Mouse (Mus musculus) frontal cortex, adult 2 months (tissue): ENCODE measurements around the gene Fam214b. TPM values are rescaled to one million over a fixed set of nuclear protein-coding genes. Genes with fewer than 3 reads are reported as not detected.

Experiments used
- DNase-seq, 2 experiments: peaks; one replicate each; pipeline ENCODE4 v3.0.0; 2022; ENCODE audit warnings: low spot score in 1 of 2; ENCODE audit errors: extremely low spot score in 1 of 2
- polyA plus RNA-seq: library from polyadenylated mRNA; depleted of rRNA; stranded (reverse); fragments of >200 nt; gene quantifications from 2 replicates; pipeline ENCODE4 v1.2.3, GENCODE M21; 2012; rRNA removed

Gene Fam214b
- polyA plus RNA-seq, 1 experiment, result 37.3 TPM

DNA sequence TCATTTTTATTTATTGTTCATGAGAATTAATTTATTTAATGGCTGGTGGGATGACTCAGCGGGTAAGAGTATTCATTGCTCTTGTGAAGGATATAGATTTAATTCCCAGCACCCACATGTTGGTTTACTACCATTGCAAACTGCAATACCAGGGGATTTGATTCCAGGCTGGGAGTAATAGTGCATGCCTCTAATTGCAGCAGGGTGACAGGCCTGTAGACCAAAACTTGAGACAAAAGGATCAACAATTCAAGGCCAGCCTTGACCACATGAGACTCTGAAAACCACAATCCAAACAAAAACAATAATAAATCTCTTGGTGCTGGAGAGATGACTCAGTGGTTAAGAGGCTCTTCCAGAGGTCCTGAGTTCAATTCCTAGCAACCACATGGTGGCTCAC lies 33.9 kb downstream of the Fam214b start:
- DNase-seq, result no peak

DNA sequence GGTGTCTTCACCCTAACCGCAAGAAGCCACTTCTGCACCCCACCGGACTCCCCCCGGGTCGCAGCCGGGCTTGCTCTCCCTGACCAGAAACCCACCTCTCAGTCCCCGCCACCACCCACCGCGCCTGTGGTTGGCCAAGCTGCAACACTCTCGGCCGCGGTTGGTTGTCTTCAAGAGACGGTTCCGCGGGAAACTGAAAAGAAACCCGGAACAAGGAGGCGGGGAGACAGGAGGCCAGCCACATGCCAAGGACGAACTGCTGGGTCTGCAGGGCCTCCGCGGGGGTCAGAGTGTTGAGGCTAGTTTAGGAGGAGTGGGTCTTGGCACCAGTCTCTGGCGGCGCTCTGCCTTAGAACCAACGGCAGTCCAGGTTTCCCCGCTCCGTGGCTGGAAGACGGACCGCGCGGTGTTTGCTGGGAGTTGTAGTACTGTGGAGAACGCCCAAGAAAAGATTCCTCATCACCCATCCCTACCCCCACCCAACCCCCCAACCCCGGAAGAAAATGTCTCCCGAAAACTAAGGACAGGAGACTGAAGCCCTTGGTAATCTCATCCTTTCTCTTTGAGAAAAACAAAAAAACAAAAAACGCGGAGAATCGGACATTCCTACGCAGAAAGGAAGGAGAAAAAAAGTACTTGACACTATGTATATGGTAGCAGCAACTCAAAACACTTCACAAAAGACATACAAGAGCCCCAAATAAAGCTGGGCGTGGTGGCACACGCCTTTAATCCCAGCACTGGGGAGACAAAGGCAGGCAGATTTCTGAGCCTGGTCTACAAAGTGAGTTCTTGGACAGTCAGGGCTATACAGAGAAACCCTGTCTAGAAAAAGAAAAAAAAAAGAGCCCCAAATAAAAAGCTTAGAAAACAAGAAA lies 35.6 kb downstream of the Fam214b start, which contains the start of gene Fancg:
Gene Fancg (minus strand): TSS at position 346 of the 878 bp plus-strand sequence.
- peak; percentile 59 to 84 for DNase-seq

DNA sequence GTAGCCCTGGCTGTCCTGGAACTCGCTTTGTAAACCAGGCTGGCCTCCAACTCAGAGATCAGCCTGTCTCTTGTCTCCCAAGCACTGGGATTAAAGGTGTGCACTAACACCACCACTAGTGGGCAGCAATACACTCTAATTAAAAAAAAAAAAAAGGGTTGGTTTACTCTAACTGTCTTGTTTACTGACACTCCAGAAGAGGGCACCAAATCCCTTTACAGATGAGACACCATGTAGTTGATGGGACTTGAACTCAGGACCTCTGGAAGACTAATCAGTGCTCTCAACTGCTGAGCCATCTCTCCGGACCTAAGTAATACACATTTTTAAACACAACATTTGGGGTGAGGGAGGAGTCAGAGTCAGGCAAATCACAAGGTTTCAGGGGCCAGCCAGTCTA lies 40.3 kb downstream of the Fam214b start:
- peak in 1 of 2 experiments; percentile 43 for DNase-seq

DNA sequence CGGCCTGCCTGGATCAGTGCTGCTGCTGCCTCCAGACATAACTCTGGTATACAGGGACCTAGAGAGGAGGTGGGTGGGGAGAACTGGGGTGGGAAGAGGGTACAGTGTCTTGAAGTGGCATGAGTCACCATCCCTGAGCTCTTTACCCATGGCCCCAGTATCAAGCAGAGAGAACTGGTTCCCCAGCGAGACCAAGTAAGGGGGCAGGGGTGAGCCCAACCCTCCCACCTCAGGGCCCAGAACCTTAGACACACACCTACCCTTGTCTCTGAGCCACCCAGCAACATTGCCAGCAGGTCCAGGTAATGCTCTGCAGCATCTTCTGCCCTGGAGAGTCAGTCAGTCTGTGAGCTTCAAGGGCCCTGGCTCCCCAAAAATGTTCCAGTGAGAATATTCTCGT lies 41.1 kb downstream of the Fam214b start:
- DNase-seq, result no peak

DNA sequence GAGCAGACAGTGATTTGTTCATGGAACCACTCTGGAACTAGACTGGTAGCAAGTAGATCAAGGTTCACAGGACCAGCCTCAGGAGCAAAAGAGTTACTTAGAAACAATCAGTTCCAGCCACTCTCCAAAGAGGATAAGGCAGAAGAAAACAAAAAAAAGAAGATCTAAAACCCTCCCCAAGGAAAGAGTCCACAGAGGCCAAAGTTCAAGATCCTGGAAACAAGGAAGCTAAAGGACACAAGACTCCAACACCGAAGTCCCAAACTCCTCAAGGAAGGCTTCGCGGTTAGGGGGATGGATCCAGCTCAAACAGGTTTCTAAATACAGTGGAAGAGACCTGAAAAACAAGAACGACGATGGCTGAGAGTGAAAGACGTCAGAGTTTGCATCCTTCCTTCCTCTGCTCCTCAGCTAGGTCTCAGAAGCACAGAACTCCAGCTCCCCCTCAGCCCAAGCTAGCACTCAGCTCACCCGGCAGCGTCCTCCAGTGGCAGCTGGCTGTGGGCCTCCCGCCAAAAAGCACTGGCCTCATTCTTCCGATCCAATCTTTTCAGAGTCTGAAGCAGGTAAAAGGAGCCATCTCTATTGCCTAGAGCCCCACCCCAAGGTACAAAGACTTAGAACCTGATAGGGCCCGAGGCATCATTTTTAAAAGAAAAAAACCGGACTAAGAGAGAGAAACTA lies 43.1 kb downstream of the Fam214b start:
- no peak for DNase-seq

DNA sequence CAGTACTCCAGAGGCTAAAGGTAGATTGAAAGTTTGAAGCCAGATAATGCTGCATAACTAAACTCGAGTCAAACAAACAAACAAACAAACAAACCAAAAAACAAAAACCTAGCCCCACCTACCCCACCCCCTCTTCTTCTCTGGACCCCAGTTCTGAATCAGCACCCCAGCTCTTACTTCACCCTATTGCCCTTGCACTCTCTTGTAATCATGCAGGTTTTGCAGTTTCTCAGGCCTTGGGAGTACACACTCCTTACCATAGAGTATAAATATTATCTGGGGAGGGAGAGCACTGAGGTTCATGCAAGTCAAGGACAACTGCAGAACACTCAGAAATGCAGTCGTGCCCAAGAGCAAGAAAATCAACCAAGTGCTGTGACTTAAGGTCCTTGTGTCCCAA lies 44.7 kb downstream of the Fam214b start:
- DNase-seq, result no peak

DNA sequence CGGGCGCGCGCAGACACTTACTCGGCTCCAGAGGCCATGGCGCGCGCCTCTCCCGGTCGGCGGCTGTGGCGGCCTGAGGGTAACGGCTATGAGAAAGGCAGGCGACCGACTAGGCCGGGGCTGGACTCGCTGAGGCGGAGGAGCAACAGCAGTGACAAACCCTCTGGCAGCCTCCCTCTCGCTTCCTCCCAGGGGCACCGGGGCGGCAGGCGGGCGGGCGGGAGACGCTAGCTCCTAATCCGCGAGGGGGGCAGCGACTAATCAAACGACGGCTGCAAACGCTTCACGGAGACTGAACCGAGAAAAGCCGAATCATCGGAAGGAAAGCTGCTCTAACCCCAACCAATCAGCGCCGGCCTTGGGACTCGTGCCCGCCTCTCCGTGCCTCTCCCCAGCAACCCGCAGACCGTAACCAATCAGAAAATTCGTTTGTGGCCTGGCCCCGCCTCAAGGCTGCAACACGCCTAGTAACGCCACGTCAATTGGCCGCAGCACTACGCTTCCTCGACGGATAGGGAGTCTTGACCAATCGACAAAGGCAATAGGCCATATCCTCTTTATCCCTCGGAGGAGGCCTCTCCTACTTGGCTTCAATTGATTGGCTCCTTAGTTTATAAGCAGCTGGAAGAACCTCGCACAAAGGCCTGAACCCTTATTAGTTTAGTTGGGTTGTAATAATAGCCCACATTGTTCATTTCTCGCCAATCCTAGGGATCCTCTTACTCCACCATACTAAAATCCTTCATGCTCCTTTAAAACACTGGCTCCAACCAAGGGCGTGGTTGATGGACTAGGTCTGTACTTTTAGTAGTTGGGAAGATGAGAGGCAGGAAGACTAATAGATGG lies 45.7 kb downstream of the Fam214b start, which contains the start of gene Vcp:
Gene Vcp (minus strand): TSS at position 367 of the 846 bp plus-strand sequence.
- peak; percentile 99 for DNase-seq

DNA sequence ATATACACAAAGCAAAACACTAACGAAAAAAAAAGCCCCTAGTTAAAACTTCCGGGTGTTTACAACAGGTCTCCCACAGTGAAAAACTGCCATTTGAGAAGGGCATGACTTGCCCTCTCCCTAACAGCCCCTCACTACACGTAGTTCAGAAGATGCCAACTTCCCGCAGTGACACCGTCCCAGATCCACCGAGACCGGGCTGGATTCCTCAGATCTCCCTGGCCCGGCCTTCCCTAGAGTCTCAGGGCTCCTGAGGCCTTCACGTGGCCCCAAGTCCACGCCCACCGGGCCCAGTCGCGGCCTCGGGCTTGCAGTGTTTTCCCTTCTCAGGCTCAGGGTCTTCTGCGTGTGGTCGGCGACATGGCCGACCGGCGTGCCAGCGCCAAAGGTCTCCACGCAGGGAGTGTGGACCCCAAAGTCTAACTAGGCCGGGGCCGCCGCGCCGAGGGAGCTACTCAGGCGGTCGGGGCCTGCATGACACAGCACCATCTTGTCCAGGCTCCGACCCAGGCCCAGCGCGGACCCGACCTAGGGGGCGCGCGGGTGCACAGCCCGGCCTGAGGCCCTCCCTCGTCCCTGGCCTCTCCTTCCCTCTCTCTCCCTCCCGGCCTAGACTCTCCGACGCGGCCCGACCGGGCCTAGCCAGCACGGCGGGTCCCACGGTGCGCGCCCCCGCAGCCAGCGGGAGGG lies 46.4 kb downstream of the Fam214b start:
- peak; percentile 32 to 51 for DNase-seq

DNA sequence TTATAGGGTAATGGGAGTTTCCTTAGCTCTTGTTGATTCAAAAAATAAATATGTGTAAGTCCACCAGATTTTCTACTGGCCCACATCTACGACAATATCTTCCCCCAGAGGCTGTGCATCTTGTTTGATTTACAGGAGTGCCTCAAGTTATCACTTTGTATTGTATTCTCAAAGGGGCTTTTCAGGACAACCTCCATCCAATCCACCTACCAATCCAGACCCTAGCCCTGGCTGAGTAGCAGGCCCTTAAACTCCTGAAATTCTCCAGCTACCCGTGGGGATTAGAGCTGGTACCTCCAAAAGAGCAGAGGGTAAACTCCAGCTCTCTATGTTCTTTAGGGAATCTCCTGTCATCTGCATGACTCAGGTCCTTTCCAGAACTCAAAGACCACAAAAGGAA lies 48.0 kb downstream of the Fam214b start:
- no peak for DNase-seq

DNA sequence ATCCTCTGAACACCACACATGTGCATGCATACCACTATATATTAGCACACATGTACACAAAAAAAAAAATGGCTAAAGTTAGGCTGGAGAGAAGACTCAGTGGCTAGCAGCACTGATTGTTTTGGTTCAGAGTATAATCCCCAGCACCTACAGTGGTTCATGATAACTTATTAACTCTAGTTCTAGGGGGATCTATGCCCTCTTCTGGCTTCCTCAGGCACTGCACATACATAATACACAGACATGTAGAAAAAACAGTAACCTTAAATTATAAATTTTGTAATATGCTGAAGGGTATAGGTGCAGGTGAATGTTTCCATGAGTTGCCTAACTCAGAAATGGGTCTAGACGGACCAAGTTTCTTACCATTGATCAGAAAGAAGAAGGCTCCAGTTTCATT lies 57.7 kb downstream of the Fam214b start:
- DNase-seq, result no peak

Other genes starting within 250 kb of the Fam214b start
- 0.11 and 0.18 TPM in 2 replicates for gene Fam205a1, start 192.3 kb downstream of the Fam214b start, polyA plus RNA-seq
- gene Gm12394, start 189.4 kb downstream of the Fam214b start, polyA plus RNA-seq, result 0.14 TPM in 1 of 2 replicates, not detected in the other
- gene Fam205c, start 172.0 kb downstream of the Fam214b start, polyA plus RNA-seq, result 0.22 TPM in 1 of 2 replicates, not detected in the other
- 175 and 199 TPM in 2 replicates for gene Phf24, start 129.6 kb downstream of the Fam214b start, polyA plus RNA-seq
- gene Dnajb5, start 96.4 kb downstream of the Fam214b start, polyA plus RNA-seq, result 126 and 151 TPM in 2 replicates
- gene 1700022I11Rik, start 76.6 kb downstream of the Fam214b start, polyA plus RNA-seq, result 0.11 and 0.18 TPM in 2 replicates
- gene Vcp, start 45.7 kb downstream of the Fam214b start, polyA plus RNA-seq, result 170 and 193 TPM in 2 replicates
- 19.7 and 23.2 TPM in 2 replicates for gene Fancg, start 35.7 kb downstream of the Fam214b start, polyA plus RNA-seq
- 20.7 and 23.0 TPM in 2 replicates for gene Pigo, start 20.4 kb downstream of the Fam214b start, polyA plus RNA-seq
- 106 and 107 TPM in 2 replicates for gene Stoml2, start 14.5 kb downstream of the Fam214b start, polyA plus RNA-seq
- gene Unc13b, start 12.7 kb upstream of the Fam214b start, polyA plus RNA-seq, result 45.8 and 54.2 TPM in 2 replicates
- 0.68 and 0.82 TPM in 2 replicates for gene Atp8b5, start 220.9 kb upstream of the Fam214b start, polyA plus RNA-seq